Mouse (Mus musculus) heart, postnatal 0 days (tissue): ENCODE measurements around the gene Mab21l3.

Experiments
- CTCF ChIP-seq: IDR thresholded peaks from 2 replicates; pipeline ENCODE4 v1.5.1; 2016; ENCODE audit warnings: antibody characterized with exemption, control low read depth, low read depth
- EP300 ChIP-seq: IDR thresholded peaks from 2 replicates; pipeline ENCODE4 v1.6.1; 2016; ENCODE audit warnings: antibody characterized with exemption, low read depth

- TF ChIP-seq EP300 (no peak), CTCF (no peak)
Measured at GRCm38 (mm10) chr3:101802746-101803145, 46.0 kb downstream of the Mab21l3 start.
